Comparison of ENCODE assay signal across 10 mouse cellular contexts in genomic region chr11:57688179-57688929, GRCm38 (mm10). TPM values are rescaled to one million over a fixed set of nuclear protein-coding genes. Genes with fewer than 3 reads are reported as not detected.
A peak's percentile ranks its signal among the peaks of the same experiment; 100 is the strongest.
DNase-seq lines count a peak whose midpoint lies in the region; ATAC-seq and TF ChIP-seq lines count a peak whose summit lies in the region.
"Had no signal": no experiment of that assay in that cellular context is flagged by ENCODE, and none has a peak within 500 bp of the region (broad histone marks: within the 10 kb centered on the region; RNA-seq: fewer than 3 reads in every experiment).

No protein-coding gene starts in this region.

- peak; percentile 25 for ATAC-seq in megakaryocyte-erythroid progenitor cell, adult 5-6 weeks (replicated peaks; ENCODE audit: low FRiP score, low TSS enrichment, poor library complexity, severe bottlenecking)

- no peaks in the 10 kb centered on the region for H3K36me3 ChIP-seq in kidney, adult 2 months (ENCODE audit: control insufficient read depth, insufficient read depth, low read length)
- H3K36me3 ChIP-seq: heart, embryonic 15.5 days had no signal

- TF ChIP-seq POLR2A in kidney, adult 2 months (IDR thresholded peaks at IDR 0.05; ENCODE audit: low read depth, low read length) = no peak

- peak; percentile 55 for DNase-seq in kidney, adult 2 months
- no peak for DNase-seq in kidney, adult 9 months
- peak; percentile 54 to 73 for DNase-seq in heart, adult 9 months (ENCODE audit: low spot score in 2 of 2)
- peak; percentile 86 for DNase-seq in large intestine, adult 2 months (ENCODE audit: low read depth, low spot score)
- DNase-seq in thymus, adult 18-20 months = no peak
- no peak for DNase-seq in testis, postnatal 14 days (ENCODE audit: low spot score)
- DNase-seq in layer of hippocampus, postnatal 14 days (ENCODE audit: low spot score in 2 of 2) = no peak
- DNase-seq: cerebellum, postnatal 10 days had no signal

- peaks cover 15% of the 10 kb centered on the region for H3K4me1 ChIP-seq in kidney, adult 2 months (ENCODE audit: control insufficient read depth, insufficient read depth, low read length)

- H3K27me3 ChIP-seq in kidney, adult 2 months (replicated peaks; ENCODE audit: control insufficient read depth, insufficient read depth, low read length) = no peaks in the 10 kb centered on the region
- H3K27me3 ChIP-seq: heart, embryonic 15.5 days had no signal

- TF ChIP-seq CTCF in kidney, adult 2 months (conservative IDR thresholded peaks at IDR 0.05; ENCODE audit: insufficient read depth, insufficient read length, low read depth, low read length) = no peak

- H3K27ac ChIP-seq in kidney, adult 2 months (ENCODE audit: insufficient read depth, low read depth, low read length) = no peak overlapping the region
- H3K27ac ChIP-seq: heart, embryonic 15.5 days had no signal

- H3K4me3 ChIP-seq in kidney, adult 2 months (ENCODE audit: insufficient read depth, low read depth, low read length) = no peak overlapping the region
- H3K4me3 ChIP-seq: heart, embryonic 15.5 days had no signal

- WGBS in kidney, adult 2 months = 40% methylated on average over 14 of the region's 14 CpGs
- 14% methylated on average over 14 of the region's 14 CpGs for WGBS in large intestine, adult 2 months

RNA-seq across cellular contexts. Expression of gene Galnt10, which starts 43.1 kb away (rescaled TPM):
- 10.5 and 11.1 TPM in 2 replicates for polyA plus RNA-seq in kidney, adult 2 months (2012; rRNA removed)
- polyA plus RNA-seq in large intestine, adult 2 months (2012; rRNA removed) = 29.5 and 42.1 TPM in 2 replicates
- total RNA-seq in megakaryocyte-erythroid progenitor cell, adult 5-6 weeks (2014; fragmentation: Nextera tagmentation) = 12.3 and 15.4 TPM in 2 replicates
- total RNA-seq in megakaryocyte-erythroid progenitor cell, adult 5-6 weeks (2017) = 11.1 and 14.3 TPM in 2 replicates
- total RNA-seq in layer of hippocampus, postnatal 14 days (2021) = 1 to 10 TPM; 9.4 to 9.9 TPM

Comparison
In these comparisons a context has a peak if more than half of its experiments do, and no peak if none do; other contexts are left out.
1. DNase-seq: peak in kidney, adult 2 months (single experiment), heart, adult 9 months (2 of 2) and large intestine, adult 2 months (single experiment); none in kidney, adult 9 months (single experiment), thymus, adult 18-20 months (0 of 2), testis, postnatal 14 days (single experiment) and layer of hippocampus, postnatal 14 days (0 of 2).